Mouse (Mus musculus): ENCODE measurements around the gene Gm3404. TPM values are rescaled to one million over a fixed set of nuclear protein-coding genes. Genes with fewer than 3 reads are reported as not detected.
"Not testable (repeated sequence)": the region's sequence is repeated elsewhere in the genome, so short reads cannot be mapped to it uniquely, and the experiment has no call there.

Gene Gm3404
- polyA plus RNA-seq, 1 experiment from 2014 or later, result not detected

- H3K4me3 ChIP-seq (ENCODE audit: low read depth, low read length), result no peak overlapping the region
- ATAC-seq, result no peak
- H3K4me1 ChIP-seq (ENCODE audit: control insufficient read depth, insufficient read depth, low read length), result no peaks in the 10 kb centered on the region
These were observed 38.7 kb downstream of the Gm3404 start for GRCm38 (mm10) chr5:146564259-146564658.

GRCm38 (mm10) chr5:146567054-146567453, 41.5 kb downstream of the Gm3404 start:
- no peak overlapping the region for H3K9ac ChIP-seq (ENCODE audit: low read length)
- no peak overlapping the region for H3K27ac ChIP-seq (ENCODE audit: low read depth, low read length)
- no peaks in the 10 kb centered on the region for H3K9me3 ChIP-seq (replicated peaks; ENCODE audit: control insufficient read depth, low read length)
- peak; percentile 54 for DNase-seq (ENCODE audit: low spot score)
- H3K4me2 ChIP-seq (ENCODE audit: low read length), result no peak overlapping the region
- H3K4me3 ChIP-seq (ENCODE audit: low read depth, low read length), result no peak overlapping the region
- no peak for ATAC-seq
- no peaks in the 10 kb centered on the region for H3K36me3 ChIP-seq (ENCODE audit: control insufficient read depth, insufficient read depth, low read length)
- WGBS, result 64% methylated on average over 4 of the region's 4 CpGs
- no peaks in the 10 kb centered on the region for H3K27me3 ChIP-seq (replicated peaks; ENCODE audit: control insufficient read depth, insufficient read depth, low read length)
- H3K4me1 ChIP-seq (ENCODE audit: control insufficient read depth, insufficient read depth, low read length), result no peaks in the 10 kb centered on the region

More at GRCm38 (mm10) chr5:146564259-146564658, 38.7 kb downstream of the Gm3404 start:
- WGBS, result 88% methylated on average over 1 of the region's 1 CpGs
- H3K9me3 ChIP-seq (replicated peaks; ENCODE audit: control insufficient read depth, low read length), result no peaks in the 10 kb centered on the region
- no peak for DNase-seq (ENCODE audit: low spot score)
- no peak overlapping the region for H3K27ac ChIP-seq (ENCODE audit: low read depth, low read length)
- no peaks in the 10 kb centered on the region for H3K27me3 ChIP-seq (replicated peaks; ENCODE audit: control insufficient read depth, insufficient read depth, low read length)
- H3K4me2 ChIP-seq (ENCODE audit: low read length), result no peak overlapping the region
- no peaks in the 10 kb centered on the region for H3K36me3 ChIP-seq (ENCODE audit: control insufficient read depth, insufficient read depth, low read length)
- no peak overlapping the region for H3K9ac ChIP-seq (ENCODE audit: low read length)

- H3K4me3 ChIP-seq (ENCODE audit: low read depth, low read length); H3K9me3 ChIP-seq (replicated peaks; ENCODE audit: control insufficient read depth, low read length); H3K27ac ChIP-seq (ENCODE audit: low read depth, low read length); DNase-seq (ENCODE audit: low spot score); ATAC-seq; H3K4me1 ChIP-seq (ENCODE audit: control insufficient read depth, insufficient read depth, low read length); H3K36me3 ChIP-seq (ENCODE audit: control insufficient read depth, insufficient read depth, low read length); H3K4me2 ChIP-seq (ENCODE audit: low read length); H3K27me3 ChIP-seq (replicated peaks; ENCODE audit: control insufficient read depth, insufficient read depth, low read length); H3K9ac ChIP-seq (ENCODE audit: low read length): not testable (repeated sequence)
- WGBS, result 86% methylated on average over 6 of the region's 6 CpGs
These were observed 44.6 kb downstream of the Gm3404 start for GRCm38 (mm10) chr5:146570179-146570578.

GRCm38 (mm10) chr5:146571830-146572734, 46.5 kb downstream of the Gm3404 start:
- DNase-seq (ENCODE audit: low spot score) (peak; percentile 86), ATAC-seq (peak; percentile 97)
- 32% methylated on average over 6 of the region's 6 CpGs for WGBS

GRCm38 (mm10) chr5:146572735-146573042, 47.1 kb downstream of the Gm3404 start:
- H3K9ac ChIP-seq (ENCODE audit: low read length); H3K27me3 ChIP-seq (replicated peaks; ENCODE audit: control insufficient read depth, insufficient read depth, low read length); H3K36me3 ChIP-seq (ENCODE audit: control insufficient read depth, insufficient read depth, low read length); ATAC-seq; DNase-seq (ENCODE audit: low spot score); H3K4me2 ChIP-seq (ENCODE audit: low read length); H3K4me3 ChIP-seq (ENCODE audit: low read depth, low read length); H3K9me3 ChIP-seq (replicated peaks; ENCODE audit: control insufficient read depth, low read length); H3K4me1 ChIP-seq (ENCODE audit: control insufficient read depth, insufficient read depth, low read length): not testable (repeated sequence)
- 92% methylated on average over 4 of the region's 4 CpGs for WGBS
- H3K27ac ChIP-seq (ENCODE audit: low read depth, low read length), result peak overlapping the region; percentile 9; the same call in 1 of the 2 replicates

More at GRCm38 (mm10) chr5:146571830-146572734, 46.5 kb downstream of the Gm3404 start:
- not testable (repeated sequence) for H3K4me1 ChIP-seq (ENCODE audit: control insufficient read depth, insufficient read depth, low read length); H3K9me3 ChIP-seq (replicated peaks; ENCODE audit: control insufficient read depth, low read length); H3K27me3 ChIP-seq (replicated peaks; ENCODE audit: control insufficient read depth, insufficient read depth, low read length); H3K4me2 ChIP-seq (ENCODE audit: low read length); H3K36me3 ChIP-seq (ENCODE audit: control insufficient read depth, insufficient read depth, low read length); H3K9ac ChIP-seq (ENCODE audit: low read length); H3K4me3 ChIP-seq (ENCODE audit: low read depth, low read length)
- H3K27ac ChIP-seq (ENCODE audit: low read depth, low read length), result 0 out of 2 replicates have a peak overlapping the region, but pooled peaks have one; percentile 9

- Histone ChIP-seq H3K4me1 (ENCODE audit: control insufficient read depth, insufficient read depth, low read length) (no peaks in the 10 kb centered on the region), H3K4me2 (ENCODE audit: low read length) (no peak overlapping the region), H3K36me3 (ENCODE audit: control insufficient read depth, insufficient read depth, low read length) (no peaks in the 10 kb centered on the region), H3K9me3 (replicated peaks; ENCODE audit: control insufficient read depth, low read length) (no peaks in the 10 kb centered on the region), H3K9ac (ENCODE audit: low read length) (no peak overlapping the region), H3K27ac (ENCODE audit: low read depth, low read length) (no peak overlapping the region), H3K4me3 (ENCODE audit: low read depth, low read length) (no peak overlapping the region), H3K27me3 (replicated peaks; ENCODE audit: control insufficient read depth, insufficient read depth, low read length) (no peaks in the 10 kb centered on the region)
- no peak for DNase-seq (ENCODE audit: low spot score)
- no peak for ATAC-seq
- 91% methylated on average over 3 of the region's 3 CpGs for WGBS
These were observed 51.1 kb downstream of the Gm3404 start for GRCm38 (mm10) chr5:146576668-146577067.

Other genes with a start within 250 kb of the Gm3404 start
- gene Wasf3, start 140.8 kb upstream of the Gm3404 start, polyA plus RNA-seq (2014; fragmentation: Nextera tagmentation; extraction: Ambion mirVana), result 5.3 and 6.1 TPM in 2 replicates
- not detected in 2 replicates for gene Gm6408, start 43.8 kb upstream of the Gm3404 start, polyA plus RNA-seq (2014; fragmentation: Nextera tagmentation; extraction: Ambion mirVana)
- not detected in 2 replicates for gene Gm6370, start 34.4 kb upstream of the Gm3404 start, polyA plus RNA-seq (2014; fragmentation: Nextera tagmentation; extraction: Ambion mirVana)
- not detected in 2 replicates for gene 4930449I24Rik, start 23.4 kb upstream of the Gm3404 start, polyA plus RNA-seq (2014; fragmentation: Nextera tagmentation; extraction: Ambion mirVana)
- gene Gm3402, start 11.7 kb upstream of the Gm3404 start, polyA plus RNA-seq (2014; fragmentation: Nextera tagmentation; extraction: Ambion mirVana), result not detected in 2 replicates
- not detected in 2 replicates for gene Gm3409, start 11.8 kb downstream of the Gm3404 start, polyA plus RNA-seq (2014; fragmentation: Nextera tagmentation; extraction: Ambion mirVana)
- not detected in 2 replicates for gene Gm3415, start 30.3 kb downstream of the Gm3404 start, polyA plus RNA-seq (2014; fragmentation: Nextera tagmentation; extraction: Ambion mirVana)
- 13.3 and 20.3 TPM in 2 replicates for gene Gpr12, start 59.4 kb downstream of the Gm3404 start, polyA plus RNA-seq (2014; fragmentation: Nextera tagmentation; extraction: Ambion mirVana)

All from forebrain, embryonic 14.5 days (tissue).